Mouse (Mus musculus): ENCODE results near the gene Panx3. TPM values are rescaled to one million over a fixed set of nuclear protein-coding genes. Genes with fewer than 3 reads are reported as not detected.

The Panx3 gene
- polyA plus RNA-seq, 1 experiment, result not detected

DNA sequence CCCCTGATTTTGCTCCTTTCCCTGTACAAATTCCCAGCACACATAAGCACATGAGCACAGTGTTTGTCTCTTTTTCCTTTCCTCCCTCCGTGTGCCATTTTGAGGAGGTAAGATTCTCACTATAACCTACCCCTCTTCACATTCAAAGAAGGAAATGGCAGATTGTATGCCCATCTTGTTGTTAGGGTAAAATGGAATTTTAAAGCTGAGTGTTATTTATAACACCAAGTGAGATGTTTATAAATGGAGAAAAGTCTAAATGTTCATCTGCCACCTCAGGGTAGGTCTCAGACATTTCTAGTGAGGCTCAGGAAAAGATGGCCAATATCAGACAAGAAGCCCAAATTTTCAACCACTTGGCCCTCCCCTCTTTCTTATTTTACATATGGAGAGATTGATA is 44.5 kb downstream of the Panx3 start:
- TF ChIP-seq POLR2A (IDR thresholded peaks at IDR 0.05; ENCODE audit: low read depth, low read length) (no peak), CTCF (IDR thresholded peaks at IDR 0.05; ENCODE audit: borderline replicate concordance, insufficient read depth, low read length) (no peak)
- H3K4me3 ChIP-seq (ENCODE audit: insufficient read depth, low read length), result no peak overlapping the region
- no peaks in the 10 kb centered on the region for H3K4me1 ChIP-seq (ENCODE audit: control insufficient read depth, insufficient read depth, low read length)
- H3K27ac ChIP-seq (ENCODE audit: insufficient read depth, low read length), result no peak overlapping the region

DNA sequence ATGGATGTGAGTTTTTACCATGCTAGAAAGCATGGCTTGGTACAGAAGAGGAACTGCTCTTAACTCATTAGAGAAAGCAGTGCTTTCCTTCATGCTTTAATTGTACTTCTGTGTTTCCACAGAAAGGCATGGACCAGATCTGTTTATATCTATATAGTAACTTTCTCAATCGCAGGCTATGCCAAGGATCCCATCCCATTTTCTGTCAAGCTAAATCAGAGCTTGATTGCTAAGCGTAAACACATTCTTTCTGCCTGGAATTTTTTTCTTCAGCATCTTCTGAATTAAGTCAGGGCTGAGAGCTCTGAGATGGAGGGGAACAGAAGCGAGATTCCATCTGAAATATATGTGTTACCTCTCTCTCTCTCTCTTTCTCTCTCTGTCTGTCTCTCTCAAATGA is 45.1 kb downstream of the Panx3 start:
- Histone ChIP-seq H3K4me3 (ENCODE audit: insufficient read depth, low read length) (no peak overlapping the region), H3K27ac (ENCODE audit: insufficient read depth, low read length) (no peak overlapping the region), H3K4me1 (ENCODE audit: control insufficient read depth, insufficient read depth, low read length) (no peaks in the 10 kb centered on the region)
- TF ChIP-seq CTCF (IDR thresholded peaks at IDR 0.05; ENCODE audit: borderline replicate concordance, insufficient read depth, low read length) (no peak), POLR2A (IDR thresholded peaks at IDR 0.05; ENCODE audit: low read depth, low read length) (no peak)

DNA sequence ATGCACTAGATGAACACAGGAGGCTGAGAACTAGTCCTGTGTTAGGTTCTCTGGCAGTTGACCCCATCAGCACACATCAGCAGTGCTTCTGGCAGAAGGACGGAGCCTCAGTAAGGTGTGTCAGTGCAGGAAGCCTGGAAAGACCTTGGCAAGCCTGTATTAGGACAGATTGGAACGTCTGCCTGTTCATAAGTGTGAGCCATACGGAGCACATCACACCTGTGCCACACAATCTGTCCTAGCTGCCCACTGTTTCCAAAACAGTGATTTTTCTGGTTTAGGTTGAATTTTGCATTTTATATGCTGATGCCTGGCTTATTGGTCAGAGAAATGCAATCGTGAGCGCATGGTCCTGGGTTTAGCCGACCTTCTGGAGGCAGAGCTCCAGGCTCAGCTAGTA is 47.7 kb downstream of the Panx3 start:
- no peak overlapping the region for H3K27ac ChIP-seq (ENCODE audit: insufficient read depth, low read length)
- no peak for TF ChIP-seq POLR2A (IDR thresholded peaks at IDR 0.05; ENCODE audit: low read depth, low read length)
- TF ChIP-seq CTCF (IDR thresholded peaks at IDR 0.05; ENCODE audit: borderline replicate concordance, insufficient read depth, low read length), result no peak
- no peak overlapping the region for H3K4me3 ChIP-seq (ENCODE audit: insufficient read depth, low read length)
- no peaks in the 10 kb centered on the region for H3K4me1 ChIP-seq (ENCODE audit: control insufficient read depth, insufficient read depth, low read length)

DNA sequence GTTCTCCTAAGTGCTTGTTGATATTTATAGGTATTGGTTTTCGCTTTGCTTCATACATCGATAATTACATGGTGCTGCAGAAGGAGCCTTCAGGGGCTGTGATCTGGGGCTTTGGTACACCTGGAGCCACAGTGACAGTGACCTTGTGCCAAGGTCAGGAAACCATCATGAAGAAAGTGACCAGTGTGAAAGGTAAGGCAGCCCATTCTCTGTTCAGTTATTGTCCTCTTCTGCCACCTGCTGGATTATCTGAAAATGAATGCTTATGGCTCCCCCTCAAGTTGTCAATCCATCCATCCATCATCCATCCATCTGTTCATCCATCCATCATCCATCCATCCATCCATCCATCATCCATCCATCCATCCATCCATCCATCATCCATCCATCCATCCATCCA is 52.3 kb downstream of the Panx3 start:
- TF ChIP-seq CTCF (IDR thresholded peaks at IDR 0.05; ENCODE audit: borderline replicate concordance, insufficient read depth, low read length), result peak; percentile 19; the same call in 1 of the 2 replicates
- TF ChIP-seq POLR2A (IDR thresholded peaks at IDR 0.05; ENCODE audit: low read depth, low read length), result no peak
- no peak overlapping the region for H3K4me3 ChIP-seq (ENCODE audit: insufficient read depth, low read length)
- H3K27ac ChIP-seq (ENCODE audit: insufficient read depth, low read length), result no peak overlapping the region
- H3K4me1 ChIP-seq (ENCODE audit: control insufficient read depth, insufficient read depth, low read length), result no peaks in the 10 kb centered on the region

DNA sequence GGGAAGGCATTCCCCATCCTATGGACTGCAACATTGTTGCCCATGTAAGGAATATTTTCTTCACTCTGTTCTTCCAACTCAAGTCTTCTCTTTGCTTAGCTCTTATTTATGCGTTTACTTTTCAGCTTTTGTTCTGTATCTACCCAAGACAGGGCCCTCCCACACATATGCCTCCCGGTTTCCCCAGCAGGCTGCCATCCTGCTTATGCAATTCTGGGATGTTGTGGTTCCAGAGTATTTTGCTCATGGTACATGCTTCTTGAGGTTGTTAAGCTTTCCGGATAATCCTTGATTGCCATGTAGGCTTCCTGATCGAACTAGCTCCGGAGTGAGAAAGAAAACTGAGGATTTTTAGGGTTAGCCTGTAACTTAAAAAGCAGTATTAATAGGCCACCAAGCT is 53.8 kb downstream of the Panx3 start:
- no peaks in the 10 kb centered on the region for H3K4me1 ChIP-seq (ENCODE audit: control insufficient read depth, insufficient read depth, low read length)
- no peak overlapping the region for H3K4me3 ChIP-seq (ENCODE audit: insufficient read depth, low read length)
- H3K27ac ChIP-seq (ENCODE audit: insufficient read depth, low read length), result no peak overlapping the region
- no peak for TF ChIP-seq POLR2A (IDR thresholded peaks at IDR 0.05; ENCODE audit: low read depth, low read length)
- TF ChIP-seq CTCF (IDR thresholded peaks at IDR 0.05; ENCODE audit: borderline replicate concordance, insufficient read depth, low read length), result no peak

DNA sequence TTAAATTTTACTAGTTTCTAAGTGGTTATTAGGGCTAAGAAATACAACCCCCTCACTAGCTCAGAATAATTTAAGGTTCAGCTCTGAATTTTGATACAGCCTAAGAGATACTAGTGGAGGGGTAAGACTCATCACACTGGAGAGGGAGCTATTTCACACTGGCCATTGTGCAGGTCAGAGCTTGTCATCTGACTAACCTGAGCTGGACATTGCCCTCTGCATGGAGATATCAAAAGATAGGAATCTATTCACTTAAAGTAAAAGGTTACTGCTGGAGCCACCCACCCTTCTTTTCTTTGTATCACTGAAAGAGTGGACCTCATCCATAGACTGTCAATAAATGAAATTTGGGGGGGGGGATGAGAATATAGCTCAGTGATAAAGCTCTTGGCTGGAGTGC is 54.7 kb downstream of the Panx3 start:
- H3K4me3 ChIP-seq (ENCODE audit: insufficient read depth, low read length), result no peak overlapping the region
- no peak for TF ChIP-seq POLR2A (IDR thresholded peaks at IDR 0.05; ENCODE audit: low read depth, low read length)
- no peak for TF ChIP-seq CTCF (IDR thresholded peaks at IDR 0.05; ENCODE audit: borderline replicate concordance, insufficient read depth, low read length)
- H3K4me1 ChIP-seq (ENCODE audit: control insufficient read depth, insufficient read depth, low read length), result no peaks in the 10 kb centered on the region; the same call in 1 of the 2 replicates
- no peak overlapping the region for H3K27ac ChIP-seq (ENCODE audit: insufficient read depth, low read length)

DNA sequence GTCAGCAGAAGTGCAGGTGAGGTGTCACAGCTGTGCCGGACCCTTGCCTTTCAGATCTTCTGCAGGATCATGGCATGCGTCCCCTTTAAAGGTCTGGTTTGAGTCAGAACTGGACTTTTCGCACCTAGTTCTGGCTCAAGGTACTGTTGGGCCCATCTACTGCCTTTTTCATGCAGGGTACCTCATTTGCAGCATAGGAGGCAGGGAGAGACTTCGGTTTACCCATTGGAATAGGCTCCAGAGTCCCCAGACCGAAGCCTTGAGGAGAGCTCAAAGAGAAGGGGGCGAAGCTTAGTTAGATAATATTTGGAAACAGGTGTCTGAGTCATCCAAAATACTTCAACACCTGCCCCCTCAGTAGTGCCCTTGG is 55.1 kb downstream of the Panx3 start:
- Histone ChIP-seq H3K4me3 (ENCODE audit: insufficient read depth, low read length) (peak overlapping the region; percentile 47), H3K27ac (ENCODE audit: insufficient read depth, low read length) (no peak overlapping the region), H3K4me1 (ENCODE audit: control insufficient read depth, insufficient read depth, low read length) (no peaks in the 10 kb centered on the region; the same call in 1 of the 2 replicates)
- TF ChIP-seq CTCF (IDR thresholded peaks at IDR 0.05; ENCODE audit: borderline replicate concordance, insufficient read depth, low read length) (no peak), POLR2A (IDR thresholded peaks at IDR 0.05; ENCODE audit: low read depth, low read length) (no peak)

DNA sequence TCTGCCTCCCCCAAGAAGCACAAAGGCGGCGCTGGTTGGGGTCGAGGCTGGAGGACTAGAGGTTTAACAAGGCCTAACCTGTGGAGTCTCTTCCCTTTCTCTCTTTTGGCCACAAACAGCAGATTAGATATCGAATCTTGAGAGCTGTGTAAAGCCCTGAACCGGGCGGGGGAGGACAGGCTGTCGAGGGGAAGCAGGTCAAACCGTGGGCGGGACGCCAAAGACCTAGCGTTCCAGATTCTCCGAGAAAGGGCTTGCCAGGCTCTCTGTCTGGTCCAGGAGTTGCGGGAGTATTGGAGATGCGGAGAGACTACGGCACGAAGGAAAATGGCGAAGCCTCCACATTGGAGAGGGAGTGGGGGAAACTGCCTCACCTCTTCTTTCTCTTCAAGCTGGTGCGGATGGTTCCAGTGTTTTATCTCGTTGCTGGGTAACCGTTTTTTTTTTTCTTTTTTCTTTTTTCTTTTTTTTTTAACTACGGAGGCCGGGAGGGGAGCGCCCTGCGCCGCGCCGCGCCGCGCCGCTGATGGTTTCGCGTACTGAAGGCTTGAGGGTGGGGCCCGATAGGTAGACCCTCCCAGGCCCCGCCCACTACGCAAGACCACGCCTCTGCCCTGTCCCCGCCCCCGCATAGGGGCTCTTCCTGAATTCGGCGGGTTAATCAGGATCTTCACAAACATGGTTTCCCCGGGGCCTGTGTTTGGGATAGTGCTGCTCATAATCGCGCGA is 55.7 kb downstream of the Panx3 start, which contains the start of gene Spa17:
Gene Spa17, minus strand, starts transcription at position 541 of the 729 bp plus-strand sequence.
- H3K4me1 ChIP-seq (ENCODE audit: control insufficient read depth, insufficient read depth, low read length), result no peaks in the 10 kb centered on the region; the same call in 1 of the 2 replicates
- H3K4me3 ChIP-seq (ENCODE audit: insufficient read depth, low read length), result peak within 1 kb of the TSS; percentile 94
- no peak for TF ChIP-seq CTCF (IDR thresholded peaks at IDR 0.05; ENCODE audit: borderline replicate concordance, insufficient read depth, low read length)
- peak; percentile 38 for TF ChIP-seq POLR2A (IDR thresholded peaks at IDR 0.05; ENCODE audit: low read depth, low read length)
- no peak within 1 kb of the TSS for H3K27ac ChIP-seq (ENCODE audit: insufficient read depth, low read length)

Other genes starting within 250 kb of the Panx3 start
- 0.56 and 0.77 TPM in 2 replicates for gene Robo3, start 236.0 kb downstream of the Panx3 start, polyA plus RNA-seq (2011; ENCODE audit: insufficient read length, low read depth, missing spikeins)
- gene Msantd2, start 179.9 kb downstream of the Panx3 start, polyA plus RNA-seq (2011; ENCODE audit: insufficient read length, low read depth, missing spikeins), result 22.0 and 32.3 TPM in 2 replicates
- gene Esam, start 141.2 kb downstream of the Panx3 start, polyA plus RNA-seq (2011; ENCODE audit: insufficient read length, low read depth, missing spikeins), result 0.28 and 0.62 TPM in 2 replicates
- gene Vsig2, start 130.0 kb downstream of the Panx3 start, polyA plus RNA-seq (2011; ENCODE audit: insufficient read length, low read depth, missing spikeins), result not detected in 2 replicates
- gene Nrgn, start 116.3 kb downstream of the Panx3 start, polyA plus RNA-seq (2011; ENCODE audit: insufficient read length, low read depth, missing spikeins), result 0.75 TPM in 1 of 2 replicates, not detected in the other
- 10.5 and 16.1 TPM in 2 replicates for gene Siae, start 113.5 kb downstream of the Panx3 start, polyA plus RNA-seq (2011; ENCODE audit: insufficient read length, low read depth, missing spikeins)
- gene Spa17, start 55.5 kb downstream of the Panx3 start, polyA plus RNA-seq (2011; ENCODE audit: insufficient read length, low read depth, missing spikeins), result 2.5 and 3.5 TPM in 2 replicates
- 140 and 159 TPM in 2 replicates for gene Tbrg1, start 11.9 kb downstream of the Panx3 start, polyA plus RNA-seq (2011; ENCODE audit: insufficient read length, low read depth, missing spikeins)
- not detected in 2 replicates for gene Olfr160, start 47.0 kb upstream of the Panx3 start, polyA plus RNA-seq (2011; ENCODE audit: insufficient read length, low read depth, missing spikeins)
- not detected in 2 replicates for gene Olfr874, start 75.9 kb upstream of the Panx3 start, polyA plus RNA-seq (2011; ENCODE audit: insufficient read length, low read depth, missing spikeins)
- gene Olfr875, start 102.6 kb upstream of the Panx3 start, polyA plus RNA-seq (2011; ENCODE audit: insufficient read length, low read depth, missing spikeins), result not detected in 2 replicates
- gene Olfr876, start 133.8 kb upstream of the Panx3 start, polyA plus RNA-seq (2011; ENCODE audit: insufficient read length, low read depth, missing spikeins), result not detected in 2 replicates
- gene Olfr877, start 185.0 kb upstream of the Panx3 start, polyA plus RNA-seq (2011; ENCODE audit: insufficient read length, low read depth, missing spikeins), result not detected in 2 replicates
- not detected in 2 replicates for gene Olfr145, start 227.5 kb upstream of the Panx3 start, polyA plus RNA-seq (2011; ENCODE audit: insufficient read length, low read depth, missing spikeins)
- not detected in 2 replicates for gene Olfr878, start 248.6 kb upstream of the Panx3 start, polyA plus RNA-seq (2011; ENCODE audit: insufficient read length, low read depth, missing spikeins)